Mouse (Mus musculus) limb, embryonic 14.5 days (tissue): ENCODE data around the gene Jade2. TPM values are rescaled to one million over a fixed set of nuclear protein-coding genes. Genes with fewer than 3 reads are reported as not detected.

ENCODE experiments used
- ATAC-seq: fragments of 200-750 bp; cut with Nextera tagmentation; 2 replicates; pipeline ENCODE4 v1.8.0; 2017; ENCODE audit warnings: low read depth, moderate number of reproducible peaks, moderate TSS enrichment; ENCODE audit not compliant: low FRiP score
- DNase-seq: peaks from one replicate; pipeline ENCODE4 v3.0.0-alpha.2; 2015; ENCODE audit warnings: low spot score
- H3K27ac ChIP-seq: fragments of 300-500 bp; sonication (generic); replicated peaks from 2 replicates; pipeline ENCODE4 v1.5.1; 2014; ENCODE audit warnings: low read depth, mild to moderate bottlenecking, low read length, moderate library complexity, mixed read lengths
- H3K27me3 ChIP-seq: fragments of 300-500 bp; sonication (generic); 2 replicates; pipeline ENCODE4 v1.6.1; 2014; ENCODE audit warnings: low read length, mixed read lengths; ENCODE audit not compliant: control insufficient read depth, insufficient read depth
- H3K36me3 ChIP-seq: fragments of 300-500 bp; sonication (generic); 2 replicates; pipeline ENCODE4 v1.6.1; 2014; ENCODE audit warnings: mild to moderate bottlenecking, low read length, moderate library complexity, mixed read lengths; ENCODE audit not compliant: control insufficient read depth, insufficient read depth
- H3K4me1 ChIP-seq: fragments of 300-500 bp; sonication (generic); 2 replicates; pipeline ENCODE4 v1.6.1; 2014; ENCODE audit warnings: antibody characterized with exemption, low read length, mixed read lengths; ENCODE audit not compliant: control insufficient read depth, insufficient read depth
- H3K4me2 ChIP-seq: fragments of 300-500 bp; sonication (generic); replicated peaks from 2 replicates; pipeline ENCODE4 v1.6.1; 2014; ENCODE audit warnings: low read depth, mild to moderate bottlenecking, low read length, moderate library complexity; ENCODE audit not compliant: severe bottlenecking
- H3K4me3 ChIP-seq: fragments of 300-500 bp; sonication (generic); replicated peaks from 2 replicates; pipeline ENCODE4 v1.5.1; 2014; ENCODE audit warnings: low read length
- H3K9ac ChIP-seq: fragments of 300-500 bp; sonication (generic); 2 replicates; pipeline ENCODE4 v1.6.1; 2014; ENCODE audit warnings: mild to moderate bottlenecking, low read depth, low read length, moderate library complexity; ENCODE audit not compliant: severe bottlenecking
- H3K9me3 ChIP-seq: fragments of 300-500 bp; sonication (generic); 2 replicates; pipeline ENCODE4 v1.6.1; 2016; ENCODE audit warnings: low read length; ENCODE audit not compliant: control insufficient read depth
- POLR2A ChIP-seq: fragments of 200-500 bp; IDR thresholded peaks from 2 replicates; pipeline ENCODE4 v1.8.0; 2012; ENCODE audit warnings: inconsistent platforms, mild to moderate bottlenecking, moderate library complexity, borderline replicate concordance; ENCODE audit not compliant: insufficient read depth, insufficient read length; ENCODE audit errors: extremely low read depth
- WGBS: fragments of 180-500 bp; shearing (Covaris S2); extraction: QIAGEN DNeasy Blood & Tissue Kit; methylation state at CpG from one replicate; pipeline ENCODE4 v1.1.7; 2014; 5-methylcytosine and 5-hydroxymethylcytosine counted together
- polyA plus RNA-seq, 2 experiments: library from polyadenylated mRNA; depleted of rRNA in 1 of 2; stranded (reverse) in 1 of 2; unstranded in 1 of 2; fragments of >200 nt; fragmentation: Nextera tagmentation in 1 of 2; extraction: Ambion mirVana in 1 of 2; gene quantifications; 2 replicates each; pipeline versions ENCODE4 v1.2.1 to v1.2.3; 2012 to 2014

Gene Jade2
- polyA plus RNA-seq, 2 experiments = 1.7 to 5.2 TPM

DNA sequence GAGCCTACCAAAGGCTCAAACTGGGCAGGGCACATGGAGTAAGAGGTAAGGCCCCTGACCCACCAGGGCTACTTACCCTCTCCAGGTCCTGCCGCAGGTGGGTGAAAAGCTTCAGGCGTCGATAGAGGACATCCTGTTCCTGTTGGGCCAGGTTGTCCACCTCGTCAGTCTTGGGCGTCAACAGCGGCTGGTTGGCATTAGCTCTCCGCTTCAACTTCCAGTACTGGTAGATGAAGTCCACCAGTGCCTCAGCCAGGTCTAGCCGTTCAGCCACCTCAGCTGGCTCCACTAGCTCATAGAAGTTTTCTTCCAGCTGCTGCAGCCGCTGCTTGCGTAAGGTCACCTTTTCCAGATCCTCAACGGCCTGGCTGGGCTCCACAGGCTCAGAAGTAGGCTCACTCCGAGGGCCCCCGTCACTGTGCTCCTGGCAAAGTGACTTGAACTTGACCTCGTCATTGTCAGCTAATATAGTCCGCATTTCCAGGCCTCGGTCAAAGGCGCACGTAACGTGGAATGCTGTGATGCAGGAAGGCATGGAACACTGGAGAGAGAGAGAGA, 32.5 kb downstream of the Jade2 start:
- 87% methylated on average over 19 of the region's 19 CpGs for WGBS
- Histone ChIP-seq H3K4me1 (no peaks in the 10 kb centered on the region), H3K9me3 (no peaks in the 10 kb centered on the region), H3K4me3 (no peak overlapping the region), H3K27me3 (no peaks in the 10 kb centered on the region), H3K27ac (no peak overlapping the region), H3K9ac (no peak overlapping the region), H3K4me2 (no peak overlapping the region), H3K36me3 (peaks cover 66% of the 10 kb centered on the region)
- DNase-seq = no peak
- TF ChIP-seq POLR2A = no peak
- ATAC-seq = no peak

DNA sequence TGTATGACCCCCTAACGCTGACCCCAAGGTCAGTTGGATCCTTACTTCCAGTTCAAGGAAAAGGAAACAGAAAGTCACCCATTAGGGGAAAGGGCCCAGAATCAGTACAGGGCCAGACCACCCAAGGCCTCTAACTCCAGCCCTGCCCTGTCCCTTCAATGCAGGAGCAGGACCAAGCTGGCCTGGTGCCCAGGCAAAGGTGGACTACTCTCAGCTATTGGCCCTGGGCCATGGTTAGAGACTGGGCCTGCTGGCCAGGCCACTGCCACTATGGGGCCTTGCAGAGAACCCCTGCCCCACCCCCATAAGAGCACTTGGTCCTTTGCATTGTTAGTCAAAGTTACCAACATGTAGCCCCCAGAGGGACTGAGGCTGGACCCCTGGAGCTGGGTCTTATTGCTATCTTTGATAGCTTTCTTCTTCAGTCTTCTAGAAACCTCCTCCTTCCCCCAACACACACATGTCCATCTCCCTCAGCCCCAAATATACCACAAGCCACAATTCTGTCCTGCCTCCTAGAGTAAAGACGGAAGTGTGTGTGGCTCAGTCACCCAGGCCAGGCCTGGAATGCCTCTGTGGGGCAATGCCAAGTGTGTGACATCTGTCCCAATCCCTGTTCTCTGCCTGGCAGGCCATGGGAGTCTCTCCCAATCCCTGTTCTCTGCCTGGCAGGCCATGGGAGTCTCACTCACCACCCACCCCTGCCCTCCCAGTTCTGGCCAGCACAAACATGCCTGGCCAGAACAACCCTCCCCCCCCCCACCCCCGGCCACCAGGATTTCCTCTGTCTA, 33.3 kb downstream of the Jade2 start:
- no peak for TF ChIP-seq POLR2A
- Histone ChIP-seq H3K9ac (no peak overlapping the region), H3K36me3 (peaks cover 64% of the 10 kb centered on the region), H3K27me3 (no peaks in the 10 kb centered on the region), H3K4me3 (no peak overlapping the region), H3K4me1 (no peaks in the 10 kb centered on the region), H3K27ac (no peak overlapping the region), H3K4me2 (no peak overlapping the region), H3K9me3 (no peaks in the 10 kb centered on the region)
- DNase-seq (no peak), ATAC-seq (no peak)
- WGBS = 88% methylated on average over 3 of the region's 3 CpGs

DNA sequence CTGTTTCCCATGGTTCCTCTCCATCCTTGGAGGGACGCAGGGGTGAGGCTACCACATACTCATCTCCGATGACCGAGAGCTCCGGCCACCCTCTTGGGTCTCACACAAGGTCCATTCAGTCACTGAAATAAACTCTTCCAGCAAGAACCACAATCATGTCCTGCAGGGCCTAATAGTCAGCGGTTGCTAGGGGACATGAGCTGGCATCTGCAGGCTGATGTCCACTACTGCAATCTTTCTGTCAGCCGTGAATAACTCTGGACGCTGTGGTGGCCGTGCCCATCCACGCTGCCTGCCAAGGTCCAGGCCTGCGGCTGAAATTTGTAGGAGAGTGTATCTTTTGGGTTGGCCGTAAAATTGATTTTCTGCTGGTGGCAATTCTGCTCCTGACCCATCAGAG, 34.2 kb downstream of the Jade2 start:
- 89% methylated on average over 11 of the region's 11 CpGs for WGBS

DNA sequence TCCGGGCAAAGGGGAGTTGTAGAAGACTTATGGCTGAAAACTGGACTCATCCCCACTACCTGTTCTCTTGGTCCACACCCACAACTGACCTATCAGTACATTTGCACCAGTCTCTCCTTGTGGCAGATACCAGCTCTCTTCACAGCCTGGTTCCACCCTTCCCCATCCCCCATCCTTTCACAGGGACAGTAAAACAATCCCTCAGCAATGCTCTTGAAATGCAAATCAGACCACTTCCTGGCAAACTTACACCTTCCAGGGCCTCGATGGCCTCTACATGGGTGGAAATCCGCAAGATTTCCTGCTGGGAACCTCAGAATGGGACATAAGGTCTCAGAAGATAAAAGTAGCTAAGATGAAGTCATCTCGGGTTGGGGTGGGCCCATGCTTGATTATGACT, 34.7 kb downstream of the Jade2 start:
- 36% methylated on average over 4 of the region's 4 CpGs for WGBS
- Histone ChIP-seq H3K9ac (no peak overlapping the region), H3K27ac (no peak overlapping the region), H3K27me3 (no peaks in the 10 kb centered on the region), H3K4me2 (no peak overlapping the region), H3K9me3 (no peaks in the 10 kb centered on the region), H3K4me3 (no peak overlapping the region), H3K36me3 (peaks cover 57% of the 10 kb centered on the region), H3K4me1 (no peaks in the 10 kb centered on the region)
- DNase-seq (no peak), ATAC-seq (no peak)
- no peak for TF ChIP-seq POLR2A

More for the DNA sequence above, 34.2 kb downstream of the Jade2 start:
- no peak for DNase-seq
- ATAC-seq = no peak
- H3K9me3 ChIP-seq = no peaks in the 10 kb centered on the region
- no peak overlapping the region for H3K4me2 ChIP-seq
- no peaks in the 10 kb centered on the region for H3K27me3 ChIP-seq
- peaks cover 59% of the 10 kb centered on the region for H3K36me3 ChIP-seq
- no peak for TF ChIP-seq POLR2A
- H3K4me3 ChIP-seq = no peak overlapping the region
- H3K27ac ChIP-seq = no peak overlapping the region
- no peaks in the 10 kb centered on the region for H3K4me1 ChIP-seq
- no peak overlapping the region for H3K9ac ChIP-seq

DNA sequence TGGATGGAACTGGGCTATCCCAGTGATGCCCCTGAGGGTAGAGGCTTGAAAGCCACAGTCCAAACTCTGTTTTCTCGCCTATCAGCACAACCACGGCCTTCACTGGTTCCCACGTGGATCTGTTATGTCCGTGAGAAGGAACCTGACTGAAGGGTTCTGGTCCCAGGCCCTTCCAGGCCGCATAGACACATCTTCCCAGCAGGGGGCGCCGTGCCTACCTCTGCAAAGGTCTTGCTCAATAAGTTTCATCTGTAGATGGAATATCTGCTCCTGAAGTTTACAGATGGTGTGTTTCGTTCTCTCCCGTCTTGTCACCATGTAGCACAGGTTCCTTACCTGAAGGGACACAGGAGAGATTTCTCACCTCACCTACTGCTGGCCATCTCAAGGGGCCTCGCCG, 36.6 kb downstream of the Jade2 start:
- TF ChIP-seq POLR2A = no peak
- no peak overlapping the region for H3K4me3 ChIP-seq
- DNase-seq (peak; percentile 74), ATAC-seq (no peak)
- H3K27me3 ChIP-seq = no peaks in the 10 kb centered on the region
- H3K36me3 ChIP-seq = peaks cover 57% of the 10 kb centered on the region
- H3K4me1 ChIP-seq = no peaks in the 10 kb centered on the region
- H3K4me2 ChIP-seq = no peak overlapping the region
- no peak overlapping the region for H3K27ac ChIP-seq
- WGBS = 42% methylated on average over 11 of the region's 11 CpGs
- H3K9me3 ChIP-seq = no peaks in the 10 kb centered on the region
- no peak overlapping the region for H3K9ac ChIP-seq
